ENCODE assay signal across 13 mouse cellular contexts in genomic region chr7:75521199-75521598, GRCm38 (mm10).
DNase-seq lines count a peak whose midpoint lies in the region; ATAC-seq and TF ChIP-seq lines count a peak whose summit lies in the region.
"Had no signal": no experiment of that assay in that cellular context is flagged by ENCODE, and none has a peak within 500 bp of the region (broad histone marks: within the 10 kb centered on the region; RNA-seq: fewer than 3 reads in every experiment).

No protein-coding gene starts in this region.

- TF ChIP-seq EP300 in heart, adult 2 months (IDR thresholded peaks at IDR 0.05; ENCODE audit: insufficient read depth, low read depth, low read length): no peak

- no peaks in the 10 kb centered on the region for H3K9me3 ChIP-seq in heart, embryonic 10.5 days
- no peaks in the 10 kb centered on the region for H3K9me3 ChIP-seq in kidney, embryonic 14.5 days (ENCODE audit: control insufficient read depth, low read length)
- H3K9me3 ChIP-seq: G1E; liver, embryonic 15.5 days had no signal

- WGBS in heart, adult 2 months: 57% methylated on average over 3 of the region's 3 CpGs
- 58% methylated on average over 3 of the region's 3 CpGs for WGBS in heart, embryonic 10.5 days
- WGBS in kidney, embryonic 14.5 days: 13% methylated on average over 3 of the region's 3 CpGs

- POLR2A ChIA-PET in Patski (lab: Charles Lee): interaction anchor here (1.0 kb wide), 1 partner anchor 35 kb away, joined by 3 read pairs; no protein-coding TSS in a partner anchor

- no peak overlapping the region for H3K4me3 ChIP-seq in heart, adult 2 months
- H3K4me3 ChIP-seq in heart, embryonic 10.5 days: no peak overlapping the region
- no peak overlapping the region for H3K4me3 ChIP-seq in kidney, embryonic 14.5 days (ENCODE audit: low read length)
- H3K4me3 ChIP-seq in embryonic fibroblast, embryonic 13.5 days (ENCODE audit: insufficient read depth, low read length): no peak overlapping the region
- H3K4me3 ChIP-seq: liver, embryonic 15.5 days had no signal

- CTCF ChIA-PET in Patski (lab: Charles Lee): interaction anchor here (1.0 to 2.3 kb wide), 6 partner anchors 9 to 35 kb away, joined by 3 to 8 read pairs (median 4); no protein-coding TSS in a partner anchor

- ATAC-seq in kidney, embryonic 14.5 days (ENCODE audit: low FRiP score, low TSS enrichment): peak; percentile 78; the same call in 1 of the 2 replicates
- peak; percentile 94 for ATAC-seq in Patski

- H3K27me3 ChIP-seq in heart, adult 2 months (ENCODE audit: control insufficient read depth, insufficient read depth, low read length): no peaks in the 10 kb centered on the region
- H3K27me3 ChIP-seq in heart, embryonic 10.5 days (ENCODE audit: insufficient read depth, poor library complexity, severe bottlenecking): no peaks in the 10 kb centered on the region
- H3K27me3 ChIP-seq in kidney, embryonic 14.5 days (ENCODE audit: control insufficient read depth, insufficient read depth, low read length): no peaks in the 10 kb centered on the region
- H3K27me3 ChIP-seq in Patski: no peaks in the 10 kb centered on the region
- H3K27me3 ChIP-seq: liver, embryonic 15.5 days had no signal

- peaks cover 19% of the 10 kb centered on the region for H3K36me3 ChIP-seq in heart, adult 2 months (ENCODE audit: control insufficient read depth, insufficient read depth, low read length)
- H3K36me3 ChIP-seq in heart, embryonic 10.5 days: no peaks in the 10 kb centered on the region
- H3K36me3 ChIP-seq in kidney, embryonic 14.5 days (ENCODE audit: control insufficient read depth, insufficient read depth, low read length): no peaks in the 10 kb centered on the region
- H3K36me3 ChIP-seq: G1E; liver, embryonic 15.5 days had no signal

- peaks cover 16% of the 10 kb centered on the region for H3K4me1 ChIP-seq in heart, adult 2 months (ENCODE audit: control insufficient read depth, insufficient read depth, low read length)
- H3K4me1 ChIP-seq in heart, embryonic 10.5 days: peaks cover 49% of the 10 kb centered on the region
- H3K4me1 ChIP-seq in kidney, embryonic 14.5 days (ENCODE audit: control insufficient read depth, insufficient read depth, low read length): peaks cover 32% of the 10 kb centered on the region
- peaks cover 7% of the 10 kb centered on the region for H3K4me1 ChIP-seq in embryonic fibroblast, embryonic 13.5 days (ENCODE audit: control insufficient read depth, insufficient read depth, low read length)

- DNase-seq in heart, adult 2 months: no peak
- no peak for DNase-seq in heart, embryonic 10.5 days (ENCODE audit: low spot score)
- no peak for DNase-seq in kidney, postnatal 25 days
- peak; percentile 33 for DNase-seq in Patski (ENCODE audit: low read depth, low spot score)
- no peak for DNase-seq in cerebellum, postnatal 10 days
- DNase-seq in left cerebral cortex, adult 11 months (ENCODE audit: low spot score): no peak
- DNase-seq: cerebellum, adult 9-10 months; right cerebral cortex, adult 18-20 months; thymus, adult 2 months had no signal

- no peak overlapping the region for H3K4me2 ChIP-seq in kidney, embryonic 14.5 days (replicated peaks; ENCODE audit: low read depth, low read length)
- H3K4me2 ChIP-seq: liver, embryonic 15.5 days had no signal

- no peak for TF ChIP-seq POLR2A in heart, adult 2 months (IDR thresholded peaks at IDR 0.05; ENCODE audit: insufficient read depth, low read depth, low read length)
- TF ChIP-seq POLR2A in embryonic fibroblast, embryonic 13.5 days (IDR thresholded peaks at IDR 0.05; ENCODE audit: low read depth, low read length): no peak

- TF ChIP-seq CTCF in heart, adult 2 months (IDR thresholded peaks at IDR 0.05): no peak
- TF ChIP-seq CTCF in Patski (IDR thresholded peaks at IDR 0.05): no peak
- TF ChIP-seq CTCF in embryonic fibroblast, embryonic 13.5 days (IDR thresholded peaks at IDR 0.05; ENCODE audit: borderline replicate concordance, insufficient read depth, low read length): no peak

- no peak overlapping the region for H3K9ac ChIP-seq in heart, adult 2 months (ENCODE audit: low read depth, low read length)
- H3K9ac ChIP-seq in kidney, embryonic 14.5 days (ENCODE audit: low read depth, low read length): no peak overlapping the region
- H3K9ac ChIP-seq: liver, embryonic 15.5 days had no signal

- in situ Hi-C loops in Patski (cut with MboI; ENCODE audit: low pct_unique_long_range_greater_than_20kb): no loop called here

- H3K27ac ChIP-seq in heart, adult 2 months: peak overlapping the region; percentile 5; the same call in 1 of the 2 replicates
- H3K27ac ChIP-seq in heart, embryonic 10.5 days: no peak overlapping the region
- peak overlapping the region; percentile 62; the same call in 1 of the 2 replicates for H3K27ac ChIP-seq in kidney, embryonic 14.5 days (ENCODE audit: low read depth, low read length)
- peak overlapping the region; percentile 10; the same call in 1 of the 2 replicates for H3K27ac ChIP-seq in embryonic fibroblast, embryonic 13.5 days (ENCODE audit: insufficient read depth, low read length)
- H3K27ac ChIP-seq: liver, embryonic 15.5 days had no signal

- peaks cover 6% of the 10 kb centered on the region for H3K79me2 ChIP-seq in heart, adult 2 months (replicated peaks; ENCODE audit: control insufficient read depth, insufficient read depth, low read length)

- intact Hi-C loops in heart, adult 2 months (cut with DNase I): no loop called here
